Comparison of ENCODE assay signal across 8 mouse cellular contexts in genomic region chr4:135439188-135439647, GRCm38 (mm10). TPM values are rescaled to one million over a fixed set of nuclear protein-coding genes. Genes with fewer than 3 reads are reported as not detected.
DNase-seq lines count a peak whose midpoint lies in the region; ATAC-seq and TF ChIP-seq lines count a peak whose summit lies in the region.

No protein-coding gene starts in this region.

- peaks cover 5 to 10% of the 10 kb centered on the region in 2 experiments for H3K4me1 ChIP-seq in ES-E14 (ENCODE audit: control insufficient read depth in 2 of 2, insufficient read depth in 2 of 2, low read length in 2 of 2, poor library complexity in 1 of 2)
- H3K4me1 ChIP-seq in brown adipose tissue, adult 24 weeks (ENCODE audit: control insufficient read depth, insufficient read depth, insufficient read length, low read length): peaks cover 4% of the 10 kb centered on the region; the same call in 1 of the 2 replicates
- peaks cover 14% of the 10 kb centered on the region for H3K4me1 ChIP-seq in intestine, embryonic 16.5 days (ENCODE audit: control insufficient read depth, insufficient read depth, low read length)
- H3K4me1 ChIP-seq in liver, postnatal 0 days (ENCODE audit: insufficient read depth): peaks cover 18% of the 10 kb centered on the region

- peak; percentile 75 for DNase-seq in ES-E14 (ENCODE audit: low read depth, low spot score)
- peak; percentile 62 for DNase-seq in gastrocnemius, postnatal 25 days
- DNase-seq in liver, postnatal 0 days: peak; percentile 90
- DNase-seq in neural tube, embryonic 10.5 days (ENCODE audit: extremely low spot score, low spot score): peak; percentile 76
- peak; percentile 81 for DNase-seq in thymus, postnatal 4 days
- no peak for DNase-seq in cerebellum, postnatal 36 days

- no peak for TF ChIP-seq EP300 in liver, postnatal 0 days (IDR thresholded peaks at IDR 0.05; ENCODE audit: low read depth)

- H3K27me3 ChIP-seq in intestine, embryonic 16.5 days (replicated peaks; ENCODE audit: control insufficient read depth, insufficient read depth, low read length): no peaks in the 10 kb centered on the region
- no peaks in the 10 kb centered on the region for H3K27me3 ChIP-seq in liver, postnatal 0 days (ENCODE audit: insufficient read depth, low read length)

- no peak overlapping the region for H3K4me3 ChIP-seq in ES-E14 (ENCODE audit: insufficient read depth in 1 of 2, low read depth in 1 of 2, low read length in 2 of 2, poor library complexity in 1 of 2, severe bottlenecking in 1 of 2)
- 0 out of 2 replicates have a peak overlapping the region, but pooled peaks have one; percentile 5 for H3K4me3 ChIP-seq in brown adipose tissue, adult 24 weeks (ENCODE audit: insufficient read depth, low read depth, low read length)
- H3K4me3 ChIP-seq in intestine, embryonic 16.5 days (ENCODE audit: low read length): peak overlapping the region; percentile 6; the same call in 1 of the 2 replicates
- H3K4me3 ChIP-seq in liver, postnatal 0 days (ENCODE audit: low read depth, low read length): peak overlapping the region; percentile 19

- WGBS in intestine, embryonic 16.5 days: 2% methylated on average over 15 of the region's 15 CpGs
- 2% methylated on average over 15 of the region's 15 CpGs for WGBS in liver, postnatal 0 days (ENCODE audit: insufficient replicate concordance)

- TF ChIP-seq CTCF in liver, postnatal 0 days (IDR thresholded peaks at IDR 0.05; ENCODE audit: low read depth): 0 out of 2 replicates have a peak, but pooled peaks have one; percentile 1

- H3K27ac ChIP-seq in ES-E14 (ENCODE audit: insufficient read depth, low read depth, low read length, poor library complexity, severe bottlenecking): no peak overlapping the region; the same call in 1 of the 2 replicates
- no peak overlapping the region; the same call in 1 of the 2 replicates for H3K27ac ChIP-seq in brown adipose tissue, adult 24 weeks (replicated peaks; ENCODE audit: low read depth, low read length)
- peak overlapping the region; percentile 67 for H3K27ac ChIP-seq in intestine, embryonic 16.5 days (ENCODE audit: low read length)
- H3K27ac ChIP-seq in liver, postnatal 0 days (ENCODE audit: low read depth): peak overlapping the region; percentile 91

- ATAC-seq in intestine, embryonic 16.5 days: peak; percentile 93
- ATAC-seq in liver, postnatal 0 days: peak; percentile 95

- H3K9me3 ChIP-seq in ES-E14 (ENCODE audit: control insufficient read depth, insufficient read depth, low read depth, low read length): no peaks in the 10 kb centered on the region
- no peaks in the 10 kb centered on the region for H3K9me3 ChIP-seq in intestine, embryonic 16.5 days (ENCODE audit: control insufficient read depth, low read length)
- H3K9me3 ChIP-seq in liver, postnatal 0 days (ENCODE audit: low read length): no peaks in the 10 kb centered on the region

- H3K36me3 ChIP-seq in ES-E14 (ENCODE audit: control insufficient read depth, insufficient read depth, low read length, poor library complexity, severe bottlenecking): no peaks in the 10 kb centered on the region
- H3K36me3 ChIP-seq in intestine, embryonic 16.5 days (ENCODE audit: control insufficient read depth, insufficient read depth, low read length): no peaks in the 10 kb centered on the region
- no peaks in the 10 kb centered on the region for H3K36me3 ChIP-seq in liver, postnatal 0 days (replicated peaks; ENCODE audit: insufficient read depth, low read length)

- in situ Hi-C loops in ES-E14 (cut with MboI; ENCODE audit: low sequenced_read_pairs in 2 of 2, unreplicated experiment in 2 of 2): no loop called here

- peak overlapping the region; percentile 39 for H3K4me2 ChIP-seq in intestine, embryonic 16.5 days (ENCODE audit: low read depth, low read length)
- H3K4me2 ChIP-seq in liver, postnatal 0 days (ENCODE audit: low read depth, low read length): peak overlapping the region; percentile 52

- H3K9ac ChIP-seq in ES-E14 (ENCODE audit: insufficient read depth, low read depth, low read length, poor library complexity, severe bottlenecking): no peak overlapping the region; the same call in 1 of the 2 replicates
- H3K9ac ChIP-seq in intestine, embryonic 16.5 days (ENCODE audit: low read depth, low read length): no peak overlapping the region
- H3K9ac ChIP-seq in liver, postnatal 0 days (replicated peaks): peak overlapping the region; percentile 45

TF ChIP-seq in ES-E14, 5 proteins besides CTCF, POLR2A, EP300 and RAD21:
- TF ChIP-seq HCFC1 (IDR thresholded peaks at IDR 0.05; ENCODE audit: borderline replicate concordance, insufficient read depth, low read length) (no peak), ZNF384 (IDR thresholded peaks at IDR 0.05; ENCODE audit: low read depth, low read length) (no peak), CHD2 (IDR thresholded peaks at IDR 0.05; ENCODE audit: low read depth, low read length) (no peak), MAFK (IDR thresholded peaks at IDR 0.05; ENCODE audit: insufficient read depth, low read depth, low read length) (no peak), ZC3H11A (IDR thresholded peaks at IDR 0.05; ENCODE audit: borderline replicate concordance, low read depth, low read length) (no peak)
TF ChIP-seq in ES-E14: peak in this region for 0.

RNA-seq across cellular contexts. Expression of gene Rcan3, which starts 5.6 kb away (rescaled TPM):
- 11.2 and 14.6 TPM in 2 replicates for total RNA-seq in ES-E14 (2012; rRNA removed)
- polyA plus RNA-seq in brown adipose tissue, adult 24 weeks (2012; ENCODE audit: insufficient read depth, insufficient read length, missing spikeins): 5.9 and 10.8 TPM in 2 replicates
- total RNA-seq in gastrocnemius, postnatal 25 days (2021): 1 to 10 TPM; 4.5 to 4.7 TPM
- polyA plus RNA-seq in intestine, embryonic 16.5 days (2015; fragmentation: Nextera tagmentation; extraction: Ambion mirVana): 14.1 and 14.5 TPM in 2 replicates
- polyA plus RNA-seq in liver, postnatal 0 days (2015; fragmentation: Nextera tagmentation; extraction: Ambion mirVana): 3.7 and 4.9 TPM in 2 replicates

RNA-seq across cellular contexts. Expression of gene Ncmap, which starts 41.2 kb away (rescaled TPM):
- total RNA-seq in ES-E14 (2012; rRNA removed): 1.2 and 1.6 TPM in 2 replicates
- 0.71 TPM in 1 of 2 replicates, not detected in the other for polyA plus RNA-seq in brown adipose tissue, adult 24 weeks (2012; ENCODE audit: insufficient read depth, insufficient read length, missing spikeins)
- total RNA-seq in gastrocnemius, postnatal 25 days (2021): 1 to 10 TPM; 4.0 to 4.2 TPM
- 6.1 and 7.3 TPM in 2 replicates for polyA plus RNA-seq in intestine, embryonic 16.5 days (2015; fragmentation: Nextera tagmentation; extraction: Ambion mirVana)
- 0.12 and 0.14 TPM in 2 replicates for polyA plus RNA-seq in liver, postnatal 0 days (2015; fragmentation: Nextera tagmentation; extraction: Ambion mirVana)

RNA-seq across cellular contexts. Expression of gene Stpg1, which starts 55.4 kb away (rescaled TPM):
- total RNA-seq in ES-E14 (2012; rRNA removed): 0.09 and 0.26 TPM in 2 replicates
- 0.52 TPM in 1 of 2 replicates, not detected in the other for polyA plus RNA-seq in brown adipose tissue, adult 24 weeks (2012; ENCODE audit: insufficient read depth, insufficient read length, missing spikeins)
- total RNA-seq in gastrocnemius, postnatal 25 days (2021): under 1 TPM in 1 of 2 experiments, not detected in 1; 0.67 TPM
- polyA plus RNA-seq in intestine, embryonic 16.5 days (2015; fragmentation: Nextera tagmentation; extraction: Ambion mirVana): 0.27 and 0.29 TPM in 2 replicates
- not detected in 2 replicates for polyA plus RNA-seq in liver, postnatal 0 days (2015; fragmentation: Nextera tagmentation; extraction: Ambion mirVana)

RNA-seq across cellular contexts. Expression of gene Nipal3, which starts 55.6 kb away (rescaled TPM):
- total RNA-seq in ES-E14 (2012; rRNA removed): 15.3 and 35.0 TPM in 2 replicates
- polyA plus RNA-seq in brown adipose tissue, adult 24 weeks (2012; ENCODE audit: insufficient read depth, insufficient read length, missing spikeins): 6.5 and 8.5 TPM in 2 replicates
- total RNA-seq in gastrocnemius, postnatal 25 days (2021): 10 to 100 TPM; 11.0 to 13.6 TPM
- polyA plus RNA-seq in intestine, embryonic 16.5 days (2015; fragmentation: Nextera tagmentation; extraction: Ambion mirVana): 5.2 and 5.6 TPM in 2 replicates
- 1.6 TPM in 2 replicates for polyA plus RNA-seq in liver, postnatal 0 days (2015; fragmentation: Nextera tagmentation; extraction: Ambion mirVana)

Comparison
In these comparisons a context has a peak if more than half of its experiments do, and no peak if none do; other contexts are left out.
1. DNase-seq: peak in ES-E14 (single experiment), gastrocnemius, postnatal 25 days (single experiment), liver, postnatal 0 days (single experiment), neural tube, embryonic 10.5 days (single experiment) and thymus, postnatal 4 days (single experiment); none in cerebellum, postnatal 36 days (0 of 2).
2. H3K27ac ChIP-seq: peak in intestine, embryonic 16.5 days (single experiment) and liver, postnatal 0 days (single experiment); none in ES-E14 (single experiment) and brown adipose tissue, adult 24 weeks (single experiment).
3. H3K4me3 ChIP-seq: peak in brown adipose tissue, adult 24 weeks (single experiment), intestine, embryonic 16.5 days (single experiment) and liver, postnatal 0 days (single experiment); none in ES-E14 (0 of 2).